In the genomic region with DNA sequence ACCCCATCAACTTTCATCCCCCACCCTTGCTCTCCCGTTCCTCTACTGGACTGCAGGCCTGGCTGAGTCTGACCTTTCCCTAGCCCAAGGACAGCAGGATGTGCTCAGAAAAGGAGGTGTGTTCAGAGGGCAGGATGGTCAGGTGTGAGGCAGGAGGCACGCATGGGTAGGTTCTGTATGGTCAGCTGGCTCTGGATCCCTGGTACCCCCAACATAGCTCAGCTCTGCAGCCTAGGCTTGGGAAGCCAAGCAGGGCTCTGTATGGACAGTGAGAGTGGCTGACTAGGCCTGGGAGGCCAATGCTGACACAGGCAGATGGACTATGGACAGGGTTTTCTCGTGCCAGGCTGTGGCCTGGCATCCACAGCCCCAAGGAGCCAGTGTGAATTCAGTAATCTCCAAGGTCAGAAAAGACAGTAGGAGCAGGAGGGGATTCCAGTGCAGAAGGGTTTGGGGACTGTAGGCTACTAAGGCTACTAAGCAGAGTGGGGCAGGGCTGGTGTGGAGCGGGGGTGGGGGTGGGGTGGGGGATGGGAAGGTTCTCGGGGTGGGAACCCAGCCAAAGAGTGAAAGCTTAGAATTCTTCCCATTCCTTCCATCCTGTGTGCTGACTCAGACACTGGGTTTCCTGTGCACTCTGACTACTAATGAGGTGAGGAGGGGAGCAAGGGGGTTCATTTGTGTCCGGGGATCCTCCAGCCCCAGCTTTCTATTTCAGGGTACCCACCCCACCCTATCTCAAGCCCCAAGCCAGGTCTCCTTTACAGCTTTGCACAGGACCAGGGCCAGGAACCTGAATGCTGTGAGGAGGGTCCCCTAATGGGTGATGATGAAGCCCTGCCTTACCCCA, we compare ENCODE assay signal across 9 mouse cellular contexts. TPM values are rescaled to one million over a fixed set of nuclear protein-coding genes. Genes with fewer than 3 reads are reported as not detected.
DNase-seq lines count a peak whose midpoint lies in the region; ATAC-seq and TF ChIP-seq lines count a peak whose summit lies in the region.
"Had no signal": no experiment of that assay in that cellular context is flagged by ENCODE, and none has a peak within 500 bp of the region (broad histone marks: within the 10 kb centered on the region; RNA-seq: fewer than 3 reads in every experiment).

No protein-coding gene starts in this region.

- H3K4me1 ChIP-seq in forebrain, embryonic 12.5 days, result peaks cover 19% of the 10 kb centered on the region; the same call in 1 of the 2 replicates

- no peak for DNase-seq in layer of hippocampus, adult 2 months (ENCODE audit: low spot score in 2 of 2)
- DNase-seq in layer of hippocampus, postnatal 25 days (ENCODE audit: extremely low spot score in 1 of 2, low spot score in 1 of 2), result no peak
- peak; percentile 38 for DNase-seq in ZHBTc4 (ENCODE audit: low read depth, low spot score)
- DNase-seq in kidney, postnatal 25 days, result peak; percentile 79 to 96
- DNase-seq in T-cell, adult 2 months (ENCODE audit: low spot score), result no peak
- no peak for DNase-seq in gastrocnemius, adult 8-10 months (ENCODE audit: low spot score in 2 of 2)
- no peak for DNase-seq in gastrocnemius, postnatal 4 days (ENCODE audit: low spot score in 2 of 2)
- DNase-seq: adrenal gland, postnatal 36 days had no signal

- H3K27me3 ChIP-seq in forebrain, embryonic 12.5 days, result no peaks in the 10 kb centered on the region

- H3K9ac ChIP-seq in forebrain, embryonic 12.5 days, result no peak overlapping the region

- WGBS in forebrain, embryonic 12.5 days, result 58% methylated on average over 6 of the region's 6 CpGs

- H3K9me3 ChIP-seq in forebrain, embryonic 12.5 days, result no peaks in the 10 kb centered on the region

- H3K4me3 ChIP-seq in layer of hippocampus, adult 2 months, result no peak overlapping the region
- no peak overlapping the region for H3K4me3 ChIP-seq in forebrain, embryonic 12.5 days (replicated peaks)

- no peaks in the 10 kb centered on the region for H3K36me3 ChIP-seq in forebrain, embryonic 12.5 days (replicated peaks)

- H3K4me2 ChIP-seq in forebrain, embryonic 12.5 days, result no peak overlapping the region

- H3K27ac ChIP-seq in layer of hippocampus, adult 2 months, result peak overlapping the region; percentile 62; the same call in 1 of the 2 replicates
- H3K27ac ChIP-seq in forebrain, embryonic 12.5 days, result peak overlapping the region; percentile 26; the same call in 1 of the 2 replicates

- TF ChIP-seq CTCF in layer of hippocampus, adult 2 months (conservative IDR thresholded peaks at IDR 0.05), result no peak

- no peak for ATAC-seq in forebrain, embryonic 12.5 days (ENCODE audit: low FRiP score)

RNA-seq across cellular contexts. Expression of a gene that starts 7.6 kb away (rescaled TPM):
- total RNA-seq in layer of hippocampus, adult 2 months (2021), result 10 to 100 TPM; 29.9 to 37.9 TPM
- 10 to 100 TPM; 30.3 to 38.9 TPM for total RNA-seq in layer of hippocampus, postnatal 25 days (2021)
- polyA plus RNA-seq in forebrain, embryonic 12.5 days (2016; fragmentation: Nextera tagmentation; extraction: Ambion mirVana), result 46.0 and 49.4 TPM in 2 replicates
- total RNA-seq in gastrocnemius, adult 8-10 months (2022), result 10 to 100 TPM; 19.5 to 42.9 (median 25.7) TPM
- total RNA-seq in gastrocnemius, postnatal 4 days (2021), result 10 to 100 TPM; 18.5 to 21.0 TPM

RNA-seq across cellular contexts. Expression of a gene that starts 34.9 kb away (rescaled TPM):
- total RNA-seq in layer of hippocampus, adult 2 months (2021), result 10 to 100 TPM; 21.4 to 26.5 TPM
- total RNA-seq in layer of hippocampus, postnatal 25 days (2021), result 10 to 100 TPM; 18.0 to 28.1 TPM
- polyA plus RNA-seq in forebrain, embryonic 12.5 days (2016; fragmentation: Nextera tagmentation; extraction: Ambion mirVana), result 63.1 and 64.3 TPM in 2 replicates
- total RNA-seq in gastrocnemius, adult 8-10 months (2022), result 1 to 10 TPM; 6.5 to 9.4 (median 8.1) TPM
- 10 to 100 TPM; 20.8 to 22.0 TPM for total RNA-seq in gastrocnemius, postnatal 4 days (2021)

RNA-seq across cellular contexts. Expression of a gene that starts 35.2 kb away (rescaled TPM):
- total RNA-seq in layer of hippocampus, adult 2 months (2021), result 10 to 100 TPM; 10.1 to 13.3 TPM
- total RNA-seq in layer of hippocampus, postnatal 25 days (2021), result 10 to 100 TPM; 12.7 to 16.9 TPM
- polyA plus RNA-seq in forebrain, embryonic 12.5 days (2016; fragmentation: Nextera tagmentation; extraction: Ambion mirVana), result 8.3 and 8.9 TPM in 2 replicates
- total RNA-seq in gastrocnemius, adult 8-10 months (2022), result 1 to 10 TPM; 2.5 to 5.6 (median 3.7) TPM
- total RNA-seq in gastrocnemius, postnatal 4 days (2021), result 1 to 10 TPM; 6.9 to 9.0 TPM

Comparison
In these comparisons a context has a peak if more than half of its experiments do, and no peak if none do; other contexts are left out.
1. DNase-seq: peak in ZHBTc4 (single experiment) and kidney, postnatal 25 days (2 of 2); none in layer of hippocampus, adult 2 months (0 of 2), layer of hippocampus, postnatal 25 days (0 of 2), T-cell, adult 2 months (single experiment), gastrocnemius, adult 8-10 months (0 of 2) and gastrocnemius, postnatal 4 days (0 of 2).